Mouse (Mus musculus): ENCODE results near the gene Cyct.

Gene Cyct

GRCm38 (mm10) chr2:76338215-76339156 is 21.8 kb downstream of the Cyct start, which contains the start of gene Pde11a:
Pde11a (minus strand) TSS chr2:76338774.
- DNase-seq (ENCODE audit: low read depth, low spot score) = no peak

- no peak for DNase-seq (ENCODE audit: low read depth, low spot score)
Measured at GRCm38 (mm10) chr2:76334596-76334995, 25.7 kb downstream of the Cyct start.

GRCm38 (mm10) chr2:76332161-76332805 is 28.0 kb downstream of the Cyct start:
- peak; percentile 24 for DNase-seq (ENCODE audit: low read depth, low spot score)

- DNase-seq (ENCODE audit: low read depth, low spot score) = no peak
Measured at GRCm38 (mm10) chr2:76330081-76330480, 30.2 kb downstream of the Cyct start.

DNA sequence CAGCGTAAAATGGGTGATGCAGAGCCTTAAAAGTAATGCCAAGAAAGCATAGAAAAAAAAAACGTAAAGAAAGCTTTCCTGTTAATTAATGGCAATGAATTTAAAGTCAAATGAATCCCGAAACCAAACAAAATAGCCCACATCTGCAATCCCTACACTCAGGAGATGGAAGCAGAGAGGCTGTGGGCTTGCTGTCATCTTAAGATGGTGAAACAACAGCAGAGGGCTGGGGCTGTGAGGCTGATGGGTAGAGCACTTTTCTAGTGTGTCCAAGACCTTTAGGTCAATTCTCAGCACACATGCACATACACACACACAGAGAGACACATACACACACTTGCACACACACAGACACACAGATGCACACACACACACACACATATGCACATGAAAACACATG is 34.1 kb downstream of the Cyct start:
- DNase-seq (ENCODE audit: low read depth, low spot score) = no peak

- DNase-seq (ENCODE audit: low read depth, low spot score) = no peak
Measured at GRCm38 (mm10) chr2:76324463-76324862, 35.8 kb downstream of the Cyct start.

DNA sequence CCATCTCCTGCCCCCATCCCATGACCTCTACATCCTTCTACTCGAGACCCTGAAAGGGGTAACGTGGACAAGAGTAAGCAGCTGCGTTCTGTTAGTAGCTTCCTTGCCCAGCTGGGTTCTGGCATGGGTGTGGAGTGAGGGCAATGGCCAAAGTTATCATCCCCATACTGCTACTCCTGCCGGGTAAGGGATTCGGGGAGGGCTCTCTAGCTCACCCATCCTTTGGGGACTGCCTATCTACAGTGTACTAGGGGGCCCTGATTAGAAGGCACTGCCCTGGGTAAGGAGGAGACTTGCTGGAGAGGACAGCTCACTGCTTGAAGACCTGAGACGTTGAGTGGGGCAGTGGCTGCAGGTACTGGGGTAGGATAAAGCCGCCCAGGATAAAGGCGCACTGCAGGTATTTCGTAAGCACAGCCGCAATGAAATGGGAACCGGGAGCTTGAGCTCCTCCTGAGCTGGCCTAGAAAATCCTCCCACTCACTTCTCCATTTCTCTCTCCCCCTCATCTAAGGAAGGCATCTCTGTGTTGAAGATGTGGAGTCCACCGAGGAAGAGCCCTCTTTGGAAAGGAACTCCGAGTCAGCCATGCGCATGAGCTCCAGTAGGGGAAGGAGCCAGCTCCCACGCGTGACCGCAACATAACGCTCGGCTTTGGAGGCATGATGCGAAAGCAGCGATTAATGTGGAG is 36.9 kb downstream of the Cyct start:
- peak; percentile 66 for DNase-seq (ENCODE audit: low read depth, low spot score)

DNA sequence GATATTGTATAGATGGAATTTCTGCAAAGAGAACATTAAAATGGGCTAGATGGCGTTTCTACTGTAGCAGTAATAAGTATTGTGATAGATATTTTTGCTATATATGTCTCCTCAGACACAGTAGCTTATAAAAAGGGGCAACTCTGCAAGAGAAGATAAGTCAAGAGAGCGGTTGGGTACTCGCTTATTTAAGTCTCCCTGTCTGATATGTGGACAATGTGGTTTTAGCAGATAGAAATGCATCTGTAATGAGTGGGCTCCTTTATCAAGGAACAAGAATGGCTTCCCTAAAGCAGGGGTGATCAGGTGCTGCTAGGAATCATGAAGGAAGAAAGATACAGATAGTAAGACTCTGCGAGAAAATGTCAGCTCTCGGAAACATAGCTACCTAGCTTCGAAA is 39.9 kb downstream of the Cyct start:
- DNase-seq (ENCODE audit: low read depth, low spot score) = no peak

GRCm38 (mm10) chr2:76319231-76319630 is 41.0 kb downstream of the Cyct start:
- DNase-seq (ENCODE audit: low read depth, low spot score) = no peak
